Mouse (Mus musculus): ENCODE data around the gene Krtap13.

DNA sequence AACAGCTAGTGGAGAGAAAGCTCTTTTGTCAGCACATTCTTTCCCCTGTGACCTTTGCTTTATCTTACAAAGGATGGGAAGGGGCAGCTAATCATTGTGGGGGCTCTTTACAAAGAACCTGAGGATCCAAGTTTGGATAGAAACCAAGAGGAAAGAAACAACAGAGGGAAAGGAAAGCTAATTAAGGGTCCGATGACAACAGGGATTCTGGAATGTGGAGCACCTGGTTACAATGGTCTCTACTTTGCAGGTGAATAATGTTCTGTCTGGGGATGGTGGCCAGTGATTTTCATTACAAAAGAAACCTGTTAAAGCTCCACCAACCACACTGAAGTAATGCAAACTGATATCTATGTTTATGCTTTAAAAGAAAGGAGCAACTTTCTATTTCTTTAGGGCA is 31.4 kb downstream of the Krtap13 start:
- no peak for TF ChIP-seq CTCF (IDR thresholded peaks at IDR 0.05; ENCODE audit: control insufficient read depth, insufficient read depth, insufficient replicate concordance, low read depth, low read length)
- no peak for TF ChIP-seq POLR2A (IDR thresholded peaks at IDR 0.05; ENCODE audit: control insufficient read depth, low read depth, low read length)

Data from testis, adult 2 months (tissue).